ENCODE assay signal across 8 mouse cellular contexts in genomic region chr15:81399638-81400315, GRCm38 (mm10). TPM values are rescaled to one million over a fixed set of nuclear protein-coding genes. Genes with fewer than 3 reads are reported as not detected.
DNase-seq lines count a peak whose midpoint lies in the region; ATAC-seq and TF ChIP-seq lines count a peak whose summit lies in the region.

TSS of gene St13 (minus strand) at chr15:81400077.
TSS of gene Xpnpep3 (plus strand) at chr15:81400138.

- DNase-seq in c-Kit-negative CD71-positive TER-119-positive erythroid progenitor cells, embryonic 14.5 days (ENCODE audit: low read depth, low spot score): peak; percentile 96
- peak; percentile 92 for DNase-seq in forebrain, embryonic 10.5 days (ENCODE audit: extremely low spot score, low spot score)
- DNase-seq in kidney, postnatal 25 days: peak; percentile 98 to 99
- DNase-seq in liver, embryonic 14.5 days (ENCODE audit: low read depth in 3 of 3, low spot score in 3 of 3): peak; percentile 95
- DNase-seq in neural tube, embryonic 11.5 days (ENCODE audit: low spot score): peak; percentile 95
- DNase-seq in stomach, postnatal 0 days (ENCODE audit: low spot score): peak; percentile 98

- TF ChIP-seq CTCF in liver, embryonic 14.5 days (IDR thresholded peaks at IDR 0.05; ENCODE audit: low read depth): no peak
- TF ChIP-seq CTCF in stomach, postnatal 0 days (IDR thresholded peaks at IDR 0.05; ENCODE audit: low read depth): no peak

- under 1% methylated on average over 50 of the region's 50 CpGs for WGBS in forebrain, embryonic 10.5 days
- WGBS in heart, embryonic 15.5 days: under 1% methylated on average over 50 of the region's 50 CpGs
- WGBS in liver, embryonic 14.5 days (ENCODE audit: insufficient replicate concordance): under 1% methylated on average over 50 of the region's 50 CpGs
- 0% methylated on average over 49 of the region's 50 CpGs for WGBS in neural tube, embryonic 11.5 days
- under 1% methylated on average over 50 of the region's 50 CpGs for WGBS in stomach, postnatal 0 days

- peak; percentile 95 for ATAC-seq in CD4-positive, CD25-positive, alpha-beta regulatory T cell, adult 4 months
- peak; percentile 99 for ATAC-seq in heart, embryonic 15.5 days (replicated peaks; ENCODE audit: insufficient number of reproducible peaks, insufficient read depth, low FRiP score, low read depth)
- peak; percentile 99 for ATAC-seq in liver, embryonic 14.5 days (ENCODE audit: insufficient read depth)
- peak; percentile 98 for ATAC-seq in neural tube, embryonic 11.5 days (ENCODE audit: insufficient read depth, low FRiP score, low TSS enrichment)
- peak; percentile 100 for ATAC-seq in stomach, postnatal 0 days (ENCODE audit: low FRiP score, low TSS enrichment)

- H3K4me2 ChIP-seq in heart, embryonic 15.5 days: peak within 1 kb of the TSS; percentile 72
- peak within 1 kb of the TSS; percentile 84 for H3K4me2 ChIP-seq in liver, embryonic 14.5 days (ENCODE audit: low read depth)
- H3K4me2 ChIP-seq in neural tube, embryonic 11.5 days (ENCODE audit: low read depth): peak within 1 kb of the TSS; percentile 77
- peak within 1 kb of the TSS; percentile 67 for H3K4me2 ChIP-seq in stomach, postnatal 0 days (replicated peaks; ENCODE audit: low read depth)

- H3K9me3 ChIP-seq in forebrain, embryonic 10.5 days: no peaks in the 10 kb centered on the region
- H3K9me3 ChIP-seq in heart, embryonic 15.5 days (replicated peaks): no peaks in the 10 kb centered on the region
- no peaks in the 10 kb centered on the region for H3K9me3 ChIP-seq in liver, embryonic 14.5 days (ENCODE audit: control insufficient read depth, low read length)
- H3K9me3 ChIP-seq in neural tube, embryonic 11.5 days (ENCODE audit: control insufficient read depth, low read length): no peaks in the 10 kb centered on the region
- no peaks in the 10 kb centered on the region for H3K9me3 ChIP-seq in stomach, postnatal 0 days (ENCODE audit: control insufficient read depth, low read length)

- peak within 1 kb of the TSS; percentile 90 for H3K4me3 ChIP-seq in forebrain, embryonic 10.5 days
- H3K4me3 ChIP-seq in heart, embryonic 15.5 days: peak within 1 kb of the TSS; percentile 99
- peak within 1 kb of the TSS; percentile 96 to 97 for H3K4me3 ChIP-seq in liver, embryonic 14.5 days (ENCODE audit: insufficient read depth in 1 of 2, low read depth in 2 of 2, low read length in 2 of 2)
- peak within 1 kb of the TSS; percentile 91 for H3K4me3 ChIP-seq in neural tube, embryonic 11.5 days (ENCODE audit: low read depth, low read length)
- H3K4me3 ChIP-seq in stomach, postnatal 0 days (ENCODE audit: low read depth, low read length): peak within 1 kb of the TSS; percentile 99

- peak within 1 kb of the TSS; percentile 97 for H3K27ac ChIP-seq in forebrain, embryonic 10.5 days
- H3K27ac ChIP-seq in heart, embryonic 15.5 days: peak within 1 kb of the TSS; percentile 97
- H3K27ac ChIP-seq in liver, embryonic 14.5 days: peak within 1 kb of the TSS; percentile 88
- peak within 1 kb of the TSS; percentile 90 for H3K27ac ChIP-seq in neural tube, embryonic 11.5 days (ENCODE audit: low read depth, low read length)
- H3K27ac ChIP-seq in stomach, postnatal 0 days (replicated peaks): peak within 1 kb of the TSS; percentile 94

- H3K27me3 ChIP-seq in forebrain, embryonic 10.5 days (ENCODE audit: poor library complexity, severe bottlenecking): no peaks in the 10 kb centered on the region
- H3K27me3 ChIP-seq in heart, embryonic 15.5 days: no peaks in the 10 kb centered on the region
- no peaks in the 10 kb centered on the region for H3K27me3 ChIP-seq in liver, embryonic 14.5 days (ENCODE audit: control insufficient read depth, insufficient read depth, low read length)
- no peaks in the 10 kb centered on the region for H3K27me3 ChIP-seq in neural tube, embryonic 11.5 days (ENCODE audit: control insufficient read depth, insufficient read depth, low read length)
- H3K27me3 ChIP-seq in stomach, postnatal 0 days (ENCODE audit: control insufficient read depth, insufficient read depth, low read length): no peaks in the 10 kb centered on the region

- H3K4me1 ChIP-seq in forebrain, embryonic 10.5 days: peaks cover 30% of the 10 kb centered on the region
- peaks cover 22% of the 10 kb centered on the region for H3K4me1 ChIP-seq in heart, embryonic 15.5 days (replicated peaks)
- peaks cover 7 to 20% of the 10 kb centered on the region in 2 experiments; a peak in 3 of 4 replicates for H3K4me1 ChIP-seq in liver, embryonic 14.5 days (replicated peaks; ENCODE audit: control insufficient read depth in 2 of 2, insufficient read depth in 2 of 2, low read length in 1 of 2)
- peaks cover 13% of the 10 kb centered on the region for H3K4me1 ChIP-seq in neural tube, embryonic 11.5 days (ENCODE audit: control insufficient read depth, insufficient read depth, low read length)
- no peaks in the 10 kb centered on the region; the same call in 1 of the 2 replicates for H3K4me1 ChIP-seq in stomach, postnatal 0 days (replicated peaks; ENCODE audit: control insufficient read depth, insufficient read depth)

- peak within 1 kb of the TSS; percentile 96 for H3K9ac ChIP-seq in heart, embryonic 15.5 days
- peak within 1 kb of the TSS; percentile 96 for H3K9ac ChIP-seq in liver, embryonic 14.5 days (replicated peaks)
- peak within 1 kb of the TSS; percentile 92 for H3K9ac ChIP-seq in neural tube, embryonic 11.5 days (ENCODE audit: low read length)
- H3K9ac ChIP-seq in stomach, postnatal 0 days (ENCODE audit: low read length): peak within 1 kb of the TSS; percentile 97

- TF ChIP-seq EP300 in liver, embryonic 14.5 days (IDR thresholded peaks at IDR 0.05; ENCODE audit: low read depth): peak; percentile 74
- TF ChIP-seq EP300 in stomach, postnatal 0 days (optimal IDR thresholded peaks at IDR 0.05): peak; percentile 93

- peaks cover 30% of the 10 kb centered on the region for H3K36me3 ChIP-seq in forebrain, embryonic 10.5 days (replicated peaks)
- H3K36me3 ChIP-seq in heart, embryonic 15.5 days: no peaks in the 10 kb centered on the region
- H3K36me3 ChIP-seq in liver, embryonic 14.5 days (replicated peaks; ENCODE audit: control insufficient read depth, insufficient read depth, low read depth): peaks cover 3% of the 10 kb centered on the region; the same call in 1 of the 2 replicates
- no peaks in the 10 kb centered on the region for H3K36me3 ChIP-seq in neural tube, embryonic 11.5 days (ENCODE audit: control insufficient read depth, insufficient read depth, low read length)
- no peaks in the 10 kb centered on the region for H3K36me3 ChIP-seq in stomach, postnatal 0 days (ENCODE audit: control insufficient read depth, insufficient read depth, low read length)

RNA-seq across cellular contexts. Expression of gene St13, which starts in this region (rescaled TPM):
- 100 to 1,000 TPM; 177 to 187 TPM for polyA plus RNA-seq in CD4-positive, CD25-positive, alpha-beta regulatory T cell, adult 4 months (2017; shearing (Covaris generic))
- polyA plus RNA-seq in forebrain, embryonic 10.5 days (2016; fragmentation: Nextera tagmentation; extraction: Ambion mirVana): 210 and 228 TPM in 2 replicates
- 104 and 107 TPM in 2 replicates for polyA plus RNA-seq in heart, embryonic 15.5 days (2015; fragmentation: Nextera tagmentation; extraction: Ambion mirVana)
- 10.6 and 36.2 TPM in 2 replicates for polyA plus RNA-seq in liver, embryonic 14.5 days (2012; rRNA removed)
- polyA plus RNA-seq in liver, embryonic 14.5 days (2014; fragmentation: Nextera tagmentation; extraction: Ambion mirVana): 48.3 and 53.7 TPM in 2 replicates
- polyA plus RNA-seq in neural tube, embryonic 11.5 days (2014; fragmentation: Nextera tagmentation; extraction: Ambion mirVana): 176 and 189 TPM in 2 replicates
- 79.5 and 80.2 TPM in 2 replicates for polyA plus RNA-seq in stomach, postnatal 0 days (2015; fragmentation: Nextera tagmentation; extraction: Ambion mirVana)

RNA-seq across cellular contexts. Expression of gene Xpnpep3, which starts in this region (rescaled TPM):
- polyA plus RNA-seq in CD4-positive, CD25-positive, alpha-beta regulatory T cell, adult 4 months (2017; shearing (Covaris generic)): 10 to 100 TPM in 1 of 2 experiments, 1 to 10 TPM in 1; 8.3 to 13.1 TPM
- polyA plus RNA-seq in forebrain, embryonic 10.5 days (2016; fragmentation: Nextera tagmentation; extraction: Ambion mirVana): 14.5 and 15.0 TPM in 2 replicates
- polyA plus RNA-seq in heart, embryonic 15.5 days (2015; fragmentation: Nextera tagmentation; extraction: Ambion mirVana): 8.9 and 10.3 TPM in 2 replicates
- 2.7 and 3.2 TPM in 2 replicates for polyA plus RNA-seq in liver, embryonic 14.5 days (2012; rRNA removed)
- 2.8 and 3.0 TPM in 2 replicates for polyA plus RNA-seq in liver, embryonic 14.5 days (2014; fragmentation: Nextera tagmentation; extraction: Ambion mirVana)
- polyA plus RNA-seq in neural tube, embryonic 11.5 days (2014; fragmentation: Nextera tagmentation; extraction: Ambion mirVana): 7.7 and 8.1 TPM in 2 replicates
- 3.7 and 4.1 TPM in 2 replicates for polyA plus RNA-seq in stomach, postnatal 0 days (2015; fragmentation: Nextera tagmentation; extraction: Ambion mirVana)

Comparison
In these comparisons a context has a peak if more than half of its experiments do, and no peak if none do; other contexts are left out.
1. Peak in every context shown above with its lines: DNase-seq, ATAC-seq, H3K4me3 ChIP-seq and H3K27ac ChIP-seq.